Mouse (Mus musculus) intestine, embryonic 16.5 days (tissue): ENCODE measurements around the gene Thbs1. TPM values are rescaled to one million over a fixed set of nuclear protein-coding genes. Genes with fewer than 3 reads are reported as not detected.

Experiments
- ATAC-seq: fragments of 200-750 bp; cut with Nextera tagmentation; 2 replicates; pipeline ENCODE4 v1.8.0; 2017; ENCODE audit warnings: moderate TSS enrichment, moderate library complexity
- H3K27ac ChIP-seq: fragments of 300-500 bp; sonication (generic); 2 replicates; pipeline ENCODE4 v1.5.1; 2014; ENCODE audit warnings: mild to moderate bottlenecking, low read length
- H3K27me3 ChIP-seq: fragments of 300-500 bp; sonication (generic); replicated peaks from 2 replicates; pipeline ENCODE4 v1.6.1; 2014; ENCODE audit warnings: low read length, control low read depth, mixed read lengths; ENCODE audit not compliant: control insufficient read depth, insufficient read depth
- H3K36me3 ChIP-seq: fragments of 300-500 bp; sonication (generic); 2 replicates; pipeline ENCODE4 v1.6.1; 2014; ENCODE audit warnings: low read length, control low read depth; ENCODE audit not compliant: control insufficient read depth, insufficient read depth
- H3K4me1 ChIP-seq: fragments of 300-500 bp; sonication (generic); 2 replicates; pipeline ENCODE4 v1.6.1; 2014; ENCODE audit warnings: low read length, control low read depth, mixed read lengths; ENCODE audit not compliant: control insufficient read depth, insufficient read depth
- H3K4me2 ChIP-seq: fragments of 300-500 bp; sonication (generic); 2 replicates; pipeline ENCODE4 v1.6.1; 2014; ENCODE audit warnings: low read depth, low read length, control low read depth
- H3K4me3 ChIP-seq: fragments of 300-500 bp; sonication (generic); 2 replicates; pipeline ENCODE4 v1.5.1; 2014; ENCODE audit warnings: mild to moderate bottlenecking, low read length
- H3K9ac ChIP-seq: fragments of 300-500 bp; sonication (generic); 2 replicates; pipeline ENCODE4 v1.6.1; 2014; ENCODE audit warnings: low read depth, low read length
- H3K9me3 ChIP-seq: fragments of 300-500 bp; sonication (generic); 2 replicates; pipeline ENCODE4 v1.6.1; 2016; ENCODE audit warnings: low read length, control low read depth; ENCODE audit not compliant: control insufficient read depth
- WGBS: fragments of 180-500 bp; shearing (Covaris S2); extraction: QIAGEN DNeasy Blood & Tissue Kit; methylation state at CpG from one replicate; pipeline ENCODE4 v1.1.7; 2014; 5-methylcytosine and 5-hydroxymethylcytosine counted together
- polyA plus RNA-seq: library from polyadenylated mRNA; unstranded; fragments of >200 nt; fragmentation: Nextera tagmentation; extraction: Ambion mirVana; gene quantifications from 2 replicates; pipeline ENCODE4 v1.2.1, GENCODE M21; 2015

Gene Thbs1
- polyA plus RNA-seq, 1 experiment from 2014 or later: 22.6 TPM

- ATAC-seq: peak; percentile 14
- peak overlapping the region; percentile 62 for H3K9ac ChIP-seq
- peak overlapping the region; percentile 54 for H3K4me3 ChIP-seq
- H3K27me3 ChIP-seq: no peaks in the 10 kb centered on the region
- peaks cover 18% of the 10 kb centered on the region for H3K4me1 ChIP-seq
- H3K9me3 ChIP-seq: no peaks in the 10 kb centered on the region
- no peak overlapping the region for H3K27ac ChIP-seq
- 9% methylated on average over 5 of the region's 5 CpGs for WGBS
- H3K36me3 ChIP-seq: no peaks in the 10 kb centered on the region
- H3K4me2 ChIP-seq: peak overlapping the region; percentile 92
These were observed 762 bp downstream of the Thbs1 start for GRCm38 (mm10) chr2:118112438-118112837.

- H3K27ac ChIP-seq: no peak overlapping the region
These were observed 1.3 kb downstream of the Thbs1 start for GRCm38 (mm10) chr2:118112846-118113479.

GRCm38 (mm10) chr2:118113808-118114524, 2.3 kb downstream of the Thbs1 start:
- Histone ChIP-seq H3K4me2 (peak overlapping the region; percentile 92), H3K27ac (no peak overlapping the region), H3K4me3 (peak overlapping the region; percentile 54), H3K4me1 (peaks cover 21% of the 10 kb centered on the region), H3K9me3 (no peaks in the 10 kb centered on the region), H3K27me3 (no peaks in the 10 kb centered on the region), H3K36me3 (peaks cover 5% of the 10 kb centered on the region), H3K9ac (peak overlapping the region; percentile 21; the same call in 1 of the 2 replicates)
- ATAC-seq: no peak
- WGBS: 48% methylated on average over 8 of the region's 8 CpGs

More at GRCm38 (mm10) chr2:118112846-118113479, 1.3 kb downstream of the Thbs1 start:
- no peaks in the 10 kb centered on the region for H3K9me3 ChIP-seq
- peak overlapping the region; percentile 62 for H3K9ac ChIP-seq
- no peaks in the 10 kb centered on the region for H3K27me3 ChIP-seq
- ATAC-seq: peak; percentile 43
- no peaks in the 10 kb centered on the region; the same call in 1 of the 2 replicates for H3K36me3 ChIP-seq
- peak overlapping the region; percentile 92 for H3K4me2 ChIP-seq
- H3K4me1 ChIP-seq: peaks cover 21% of the 10 kb centered on the region
- 45% methylated on average over 21 of the region's 21 CpGs for WGBS
- H3K4me3 ChIP-seq: peak overlapping the region; percentile 54

GRCm38 (mm10) chr2:118114671-118115070, 3.0 kb downstream of the Thbs1 start:
- H3K4me1 ChIP-seq: peaks cover 21% of the 10 kb centered on the region
- no peak for ATAC-seq
- peak overlapping the region; percentile 54; the same call in 1 of the 2 replicates for H3K4me3 ChIP-seq
- peak overlapping the region; percentile 92 for H3K4me2 ChIP-seq
- H3K9me3 ChIP-seq: no peaks in the 10 kb centered on the region
- peaks cover 12% of the 10 kb centered on the region for H3K36me3 ChIP-seq
- 83% methylated on average over 10 of the region's 10 CpGs for WGBS
- H3K9ac ChIP-seq: peak overlapping the region; percentile 21
- no peaks in the 10 kb centered on the region for H3K27me3 ChIP-seq
- H3K27ac ChIP-seq: no peak overlapping the region

- no peak overlapping the region for H3K9ac ChIP-seq
- H3K4me1 ChIP-seq: peaks cover 14% of the 10 kb centered on the region
- H3K9me3 ChIP-seq: no peaks in the 10 kb centered on the region
- WGBS: 81% methylated on average over 7 of the region's 7 CpGs
- no peak for ATAC-seq
- no peak overlapping the region for H3K4me3 ChIP-seq
- peaks cover 18% of the 10 kb centered on the region for H3K36me3 ChIP-seq
- H3K27ac ChIP-seq: no peak overlapping the region
- H3K27me3 ChIP-seq: no peaks in the 10 kb centered on the region
- H3K4me2 ChIP-seq: no peak overlapping the region
These were observed 4.0 kb downstream of the Thbs1 start for GRCm38 (mm10) chr2:118115647-118116046.

GRCm38 (mm10) chr2:118116180-118116579, 4.5 kb downstream of the Thbs1 start:
- peaks cover 22% of the 10 kb centered on the region for H3K36me3 ChIP-seq
- no peak overlapping the region for H3K4me3 ChIP-seq
- H3K4me2 ChIP-seq: no peak overlapping the region
- no peak overlapping the region for H3K27ac ChIP-seq
- no peaks in the 10 kb centered on the region for H3K27me3 ChIP-seq
- ATAC-seq: peak; percentile 55
- no peak overlapping the region for H3K9ac ChIP-seq
- 43% methylated on average over 2 of the region's 2 CpGs for WGBS
- H3K4me1 ChIP-seq: peaks cover 13% of the 10 kb centered on the region
- no peaks in the 10 kb centered on the region for H3K9me3 ChIP-seq

- no peak for ATAC-seq
- Histone ChIP-seq H3K4me2 (no peak overlapping the region), H3K27me3 (no peaks in the 10 kb centered on the region), H3K4me1 (peaks cover 13% of the 10 kb centered on the region), H3K27ac (no peak overlapping the region), H3K4me3 (no peak overlapping the region), H3K36me3 (peaks cover 22% of the 10 kb centered on the region), H3K9me3 (no peaks in the 10 kb centered on the region), H3K9ac (no peak overlapping the region)
- 76% methylated on average over 3 of the region's 3 CpGs for WGBS
These were observed 5.1 kb downstream of the Thbs1 start for GRCm38 (mm10) chr2:118116754-118117290.

GRCm38 (mm10) chr2:118117401-118117800, 5.7 kb downstream of the Thbs1 start:
- peaks cover 13% of the 10 kb centered on the region for H3K4me1 ChIP-seq
- H3K9me3 ChIP-seq: no peaks in the 10 kb centered on the region
- no peaks in the 10 kb centered on the region for H3K27me3 ChIP-seq
- 59% methylated on average over 11 of the region's 11 CpGs for WGBS
- H3K4me3 ChIP-seq: no peak overlapping the region
- no peak overlapping the region for H3K27ac ChIP-seq
- H3K9ac ChIP-seq: no peak overlapping the region
- ATAC-seq: no peak
- H3K36me3 ChIP-seq: peaks cover 22% of the 10 kb centered on the region
- H3K4me2 ChIP-seq: no peak overlapping the region

GRCm38 (mm10) chr2:118118045-118118444, 6.4 kb downstream of the Thbs1 start:
- H3K4me3 ChIP-seq: no peak overlapping the region
- no peak for ATAC-seq
- H3K4me1 ChIP-seq: peaks cover 13% of the 10 kb centered on the region
- no peak overlapping the region for H3K9ac ChIP-seq
- WGBS: 85% methylated on average over 6 of the region's 6 CpGs
- no peaks in the 10 kb centered on the region for H3K27me3 ChIP-seq
- H3K9me3 ChIP-seq: no peaks in the 10 kb centered on the region
- no peak overlapping the region for H3K4me2 ChIP-seq
- H3K27ac ChIP-seq: no peak overlapping the region
- H3K36me3 ChIP-seq: peaks cover 22% of the 10 kb centered on the region
